Mouse (Mus musculus) cerebellum, adult 11 months (tissue): ENCODE data around the gene Slc35f5.
"Not testable (repeated sequence)": the region's sequence is repeated elsewhere in the genome, so short reads cannot be mapped to it uniquely, and the experiment has no call there.

Experiments
- DNase-seq: peaks from one replicate; pipeline ENCODE4 v3.0.0; 2022

Gene Slc35f5

GRCm38 (mm10) chr1:125560259-125561192 is at the start of gene Slc35f5:
TSS of gene Slc35f5 (plus strand) at chr1:125560595.
- DNase-seq = peak; percentile 96

GRCm38 (mm10) chr1:125514706-125515105 is 45.7 kb upstream of the Slc35f5 start:
- no peak for DNase-seq

GRCm38 (mm10) chr1:125516910-125517659 is 43.3 kb upstream of the Slc35f5 start:
- no peak for DNase-seq

GRCm38 (mm10) chr1:125519107-125519611 is 41.2 kb upstream of the Slc35f5 start:
- DNase-seq = no peak

GRCm38 (mm10) chr1:125525965-125526665 is 34.3 kb upstream of the Slc35f5 start:
- no peak for DNase-seq

- DNase-seq = no peak
These were observed 33.8 kb upstream of the Slc35f5 start for GRCm38 (mm10) chr1:125526666-125527004.

- DNase-seq = no peak
These were observed 33.0 kb upstream of the Slc35f5 start for GRCm38 (mm10) chr1:125527364-125527763.

GRCm38 (mm10) chr1:125533180-125533912 is 27.0 kb upstream of the Slc35f5 start:
- not testable (repeated sequence) for DNase-seq

GRCm38 (mm10) chr1:125537131-125537530 is 23.3 kb upstream of the Slc35f5 start:
- DNase-seq = no peak

GRCm38 (mm10) chr1:125537776-125538175 is 22.6 kb upstream of the Slc35f5 start:
- no peak for DNase-seq

GRCm38 (mm10) chr1:125539312-125539711 is 21.1 kb upstream of the Slc35f5 start:
- no peak for DNase-seq

GRCm38 (mm10) chr1:125542008-125542999 is 18.1 kb upstream of the Slc35f5 start:
- DNase-seq = no peak

GRCm38 (mm10) chr1:125549872-125550271 is 10.5 kb upstream of the Slc35f5 start:
- DNase-seq = no peak

GRCm38 (mm10) chr1:125550359-125550758 is 10.0 kb upstream of the Slc35f5 start:
- no peak for DNase-seq

GRCm38 (mm10) chr1:125551564-125551963 is 8.8 kb upstream of the Slc35f5 start:
- DNase-seq = no peak

- peak; percentile 2 for DNase-seq
These were observed 1.1 kb upstream of the Slc35f5 start for GRCm38 (mm10) chr1:125559261-125559660.

- no peak for DNase-seq
These were observed 674 bp upstream of the Slc35f5 start for GRCm38 (mm10) chr1:125559721-125560120.

GRCm38 (mm10) chr1:125561206-125561605 is 811 bp downstream of the Slc35f5 start:
- no peak for DNase-seq

GRCm38 (mm10) chr1:125561841-125562240 is 1.4 kb downstream of the Slc35f5 start:
- DNase-seq = peak; percentile 16

- DNase-seq = no peak
These were observed 7.7 kb downstream of the Slc35f5 start for GRCm38 (mm10) chr1:125568126-125568525.

- DNase-seq = no peak
These were observed 13.8 kb downstream of the Slc35f5 start for GRCm38 (mm10) chr1:125574219-125574618.
